15 mouse cellular contexts compared by ENCODE assay signal in genomic region chr9:113968967-113969366, GRCm38 (mm10). TPM values are rescaled to one million over a fixed set of nuclear protein-coding genes. Genes with fewer than 3 reads are reported as not detected.
DNase-seq lines count a peak whose midpoint lies in the region; ATAC-seq lines count a peak whose summit lies in the region.
"Had no signal": no experiment of that assay in that cellular context is flagged by ENCODE, and none has a peak within 500 bp of the region (broad histone marks: within the 10 kb centered on the region; RNA-seq: fewer than 3 reads in every experiment).

No protein-coding gene starts in this region.

- 64% methylated on average over 7 of the region's 7 CpGs for WGBS in heart, embryonic 11.5 days (ENCODE audit: insufficient replicate concordance)
- 29% methylated on average over 7 of the region's 7 CpGs for WGBS in liver, embryonic 12.5 days (ENCODE audit: insufficient replicate concordance)
- WGBS in midbrain, embryonic 10.5 days = 94% methylated on average over 7 of the region's 7 CpGs

- peak overlapping the region; percentile 73 for H3K27ac ChIP-seq in heart, embryonic 11.5 days (ENCODE audit: low read depth, low read length)
- peak overlapping the region; percentile 99 for H3K27ac ChIP-seq in liver, embryonic 12.5 days
- H3K27ac ChIP-seq in midbrain, embryonic 10.5 days (replicated peaks) = no peak overlapping the region
- H3K27ac ChIP-seq: forebrain, embryonic 15.5 days had no signal

- H3K27me3 ChIP-seq in heart, embryonic 11.5 days (ENCODE audit: control insufficient read depth, insufficient read depth, low read length) = no peaks in the 10 kb centered on the region
- H3K27me3 ChIP-seq in liver, embryonic 12.5 days (replicated peaks) = no peaks in the 10 kb centered on the region
- H3K27me3 ChIP-seq in midbrain, embryonic 10.5 days (ENCODE audit: low read depth, poor library complexity, severe bottlenecking) = no peaks in the 10 kb centered on the region
- H3K27me3 ChIP-seq: forebrain, embryonic 15.5 days had no signal

- peaks cover 32% of the 10 kb centered on the region for H3K36me3 ChIP-seq in heart, embryonic 11.5 days (ENCODE audit: control insufficient read depth, insufficient read depth, low read length)
- peaks cover 95% of the 10 kb centered on the region for H3K36me3 ChIP-seq in liver, embryonic 12.5 days
- H3K36me3 ChIP-seq in midbrain, embryonic 10.5 days = peaks cover 99% of the 10 kb centered on the region

- no peak for DNase-seq in heart, adult 11 months
- DNase-seq in c-Kit-positive CD71-positive TER-119-negative erythroid progenitor cells, embryonic 14.5 days (ENCODE audit: low read depth) = peak; percentile 93
- DNase-seq in spleen, postnatal 14 days (ENCODE audit: low spot score in 2 of 2) = peak; percentile 56 to 68
- no peak for DNase-seq in midbrain, embryonic 10.5 days (ENCODE audit: low spot score)
- DNase-seq in gastrocnemius, postnatal 14 days = no peak
- no peak for DNase-seq in right cerebral cortex, postnatal 10 days (ENCODE audit: low spot score in 2 of 2)
- DNase-seq: cerebellum, adult 8-10 months; heart, adult 18-20 months; kidney, postnatal 14 days; layer of hippocampus, postnatal 36 days; lung, postnatal 14 days had no signal

- H3K4me2 ChIP-seq in heart, embryonic 11.5 days = peak overlapping the region; percentile 43
- peak overlapping the region; percentile 75 for H3K4me2 ChIP-seq in liver, embryonic 12.5 days
- H3K4me2 ChIP-seq: forebrain, embryonic 15.5 days had no signal

- H3K4me3 ChIP-seq in heart, embryonic 11.5 days (ENCODE audit: low read depth, low read length) = peak overlapping the region; percentile 20; the same call in 1 of the 2 replicates
- H3K4me3 ChIP-seq in liver, embryonic 12.5 days = peak overlapping the region; percentile 66
- no peak overlapping the region for H3K4me3 ChIP-seq in midbrain, embryonic 10.5 days
- H3K4me3 ChIP-seq: forebrain, embryonic 15.5 days had no signal

- ATAC-seq in heart, embryonic 11.5 days (replicated peaks; ENCODE audit: insufficient number of reproducible peaks, low FRiP score, low TSS enrichment) = peak; percentile 96
- peak; percentile 99 for ATAC-seq in liver, embryonic 12.5 days
- ATAC-seq: forebrain, embryonic 15.5 days; hindbrain, embryonic 16.5 days had no signal

- H3K9me3 ChIP-seq in heart, embryonic 11.5 days (replicated peaks; ENCODE audit: control insufficient read depth, low read length) = no peaks in the 10 kb centered on the region
- no peaks in the 10 kb centered on the region for H3K9me3 ChIP-seq in liver, embryonic 12.5 days (replicated peaks)
- no peaks in the 10 kb centered on the region for H3K9me3 ChIP-seq in midbrain, embryonic 10.5 days (replicated peaks)
- H3K9me3 ChIP-seq: forebrain, embryonic 15.5 days had no signal

- no peak overlapping the region for H3K9ac ChIP-seq in heart, embryonic 11.5 days (ENCODE audit: low read depth, low read length)
- peak overlapping the region; percentile 80 for H3K9ac ChIP-seq in liver, embryonic 12.5 days
- H3K9ac ChIP-seq: forebrain, embryonic 15.5 days had no signal

- intact Hi-C loops in gastrocnemius, postnatal 14 days (cut with DNase I; ENCODE audit: low total_unique reads) = no loop called here

- H3K4me1 ChIP-seq in heart, embryonic 11.5 days (ENCODE audit: control insufficient read depth, insufficient read depth, low read length) = no peaks in the 10 kb centered on the region
- H3K4me1 ChIP-seq in liver, embryonic 12.5 days = peaks cover 65% of the 10 kb centered on the region
- H3K4me1 ChIP-seq in midbrain, embryonic 10.5 days = no peaks in the 10 kb centered on the region
- H3K4me1 ChIP-seq: forebrain, embryonic 15.5 days had no signal

RNA-seq across cellular contexts. Expression of gene Ubp1, which starts 38.2 kb away (rescaled TPM):
- polyA plus RNA-seq in heart, embryonic 11.5 days (2014; fragmentation: Nextera tagmentation; extraction: Ambion mirVana) = 34.1 and 35.9 TPM in 2 replicates
- polyA plus RNA-seq in liver, embryonic 12.5 days (2016; fragmentation: Nextera tagmentation; extraction: Ambion mirVana) = 59.8 and 64.6 TPM in 2 replicates
- 35.0 and 36.2 TPM in 2 replicates for polyA plus RNA-seq in midbrain, embryonic 10.5 days (2016; fragmentation: Nextera tagmentation; extraction: Ambion mirVana)
- total RNA-seq in gastrocnemius, postnatal 14 days (2021) = 10 to 100 TPM; 16.0 to 16.2 TPM

Comparison
In these comparisons a context has a peak if more than half of its experiments do, and no peak if none do; other contexts are left out.
1. DNase-seq: peak in c-Kit-positive CD71-positive TER-119-negative erythroid progenitor cells, embryonic 14.5 days (single experiment) and spleen, postnatal 14 days (2 of 2); none in heart, adult 11 months (single experiment), midbrain, embryonic 10.5 days (single experiment), gastrocnemius, postnatal 14 days (single experiment) and right cerebral cortex, postnatal 10 days (0 of 2).